Mouse (Mus musculus): ENCODE measurements around the gene Gm37240. TPM values are rescaled to one million over a fixed set of nuclear protein-coding genes. Genes with fewer than 3 reads are reported as not detected.

Gm37240 gene
- polyA plus RNA-seq, 1 experiment from 2014 or later = 1.1 TPM

DNA sequence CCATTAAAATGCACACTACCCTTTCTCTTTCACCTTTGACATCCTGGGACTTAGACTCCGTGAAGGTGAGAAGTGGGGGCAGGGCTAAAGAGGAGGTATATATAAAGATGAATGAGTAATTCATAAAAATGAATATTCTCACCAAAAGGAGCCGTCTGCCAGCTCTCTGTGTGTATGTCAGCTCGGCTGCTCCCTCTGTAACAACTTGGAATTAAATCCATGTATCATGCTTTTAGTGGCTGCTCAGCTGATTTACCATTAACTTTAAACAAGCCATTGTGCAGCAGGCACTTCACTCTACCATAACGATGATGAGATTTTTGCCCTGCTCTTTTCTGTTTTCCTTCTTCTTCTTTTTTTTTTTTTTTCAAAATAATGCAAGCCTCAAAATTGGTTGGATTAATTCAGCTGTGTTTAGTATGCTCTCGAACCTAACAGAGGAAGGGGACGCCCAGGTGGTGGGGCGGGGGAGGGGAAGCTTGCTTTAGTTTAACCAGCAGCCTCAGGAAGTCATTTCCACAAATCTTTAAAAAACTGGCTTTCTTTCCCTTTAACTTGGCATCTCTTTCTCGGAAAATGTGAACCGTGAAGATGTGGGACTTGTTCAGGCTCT is 1155.8 kb downstream of the Gm37240 start:
- DNase-seq (ENCODE audit: low spot score) (peak; percentile 61), ATAC-seq (peak; percentile 58)
- H3K4me3 ChIP-seq (ENCODE audit: low read depth, low read length) = peak overlapping the region; percentile 18
- peaks cover 15% of the 10 kb centered on the region for H3K4me1 ChIP-seq (ENCODE audit: control insufficient read depth, insufficient read depth, low read length)
- no peaks in the 10 kb centered on the region for H3K9me3 ChIP-seq (replicated peaks; ENCODE audit: control insufficient read depth, low read length)
- H3K9ac ChIP-seq (ENCODE audit: low read length) = peak overlapping the region; percentile 22
- WGBS = 10% methylated on average over 9 of the region's 9 CpGs
- H3K27ac ChIP-seq (ENCODE audit: low read depth, low read length) = peak overlapping the region; percentile 68; the same call in 1 of the 2 replicates
- H3K27me3 ChIP-seq (replicated peaks; ENCODE audit: control insufficient read depth, insufficient read depth, low read length) = no peaks in the 10 kb centered on the region
- H3K4me2 ChIP-seq (ENCODE audit: low read length) = peak overlapping the region; percentile 52
- H3K36me3 ChIP-seq (ENCODE audit: control insufficient read depth, insufficient read depth, low read length) = no peaks in the 10 kb centered on the region

DNA sequence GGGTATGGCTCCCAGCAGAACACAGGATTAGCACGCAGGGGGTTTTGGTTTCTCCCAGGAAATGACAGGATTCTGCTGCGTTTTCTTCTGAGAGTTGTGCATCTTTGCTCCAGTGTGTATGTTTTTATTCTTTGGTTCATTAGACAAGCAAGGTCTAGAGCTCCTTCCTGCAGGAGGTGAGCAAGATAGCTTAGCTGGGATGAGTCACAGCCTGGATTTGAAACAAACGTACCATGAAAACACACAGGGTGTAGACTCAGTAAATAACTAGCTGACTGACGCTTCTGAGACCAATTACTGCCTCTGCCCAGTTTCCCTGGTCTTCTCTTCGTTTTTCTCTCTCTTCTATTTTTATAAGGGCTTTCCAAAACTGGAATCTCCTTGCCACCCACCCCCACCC is 1156.3 kb downstream of the Gm37240 start:
- peak overlapping the region; percentile 68; the same call in 1 of the 2 replicates for H3K27ac ChIP-seq (ENCODE audit: low read depth, low read length)
- 27% methylated on average over 5 of the region's 5 CpGs for WGBS
- no peaks in the 10 kb centered on the region for H3K9me3 ChIP-seq (replicated peaks; ENCODE audit: control insufficient read depth, low read length)
- H3K9ac ChIP-seq (ENCODE audit: low read length) = peak overlapping the region; percentile 22; the same call in 1 of the 2 replicates
- H3K27me3 ChIP-seq (replicated peaks; ENCODE audit: control insufficient read depth, insufficient read depth, low read length) = no peaks in the 10 kb centered on the region
- DNase-seq (ENCODE audit: low spot score) (no peak), ATAC-seq (no peak)
- peak overlapping the region; percentile 52; the same call in 1 of the 2 replicates for H3K4me2 ChIP-seq (ENCODE audit: low read length)
- no peaks in the 10 kb centered on the region for H3K36me3 ChIP-seq (ENCODE audit: control insufficient read depth, insufficient read depth, low read length)
- H3K4me3 ChIP-seq (ENCODE audit: low read depth, low read length) = no peak overlapping the region
- peaks cover 15% of the 10 kb centered on the region for H3K4me1 ChIP-seq (ENCODE audit: control insufficient read depth, insufficient read depth, low read length)

DNA sequence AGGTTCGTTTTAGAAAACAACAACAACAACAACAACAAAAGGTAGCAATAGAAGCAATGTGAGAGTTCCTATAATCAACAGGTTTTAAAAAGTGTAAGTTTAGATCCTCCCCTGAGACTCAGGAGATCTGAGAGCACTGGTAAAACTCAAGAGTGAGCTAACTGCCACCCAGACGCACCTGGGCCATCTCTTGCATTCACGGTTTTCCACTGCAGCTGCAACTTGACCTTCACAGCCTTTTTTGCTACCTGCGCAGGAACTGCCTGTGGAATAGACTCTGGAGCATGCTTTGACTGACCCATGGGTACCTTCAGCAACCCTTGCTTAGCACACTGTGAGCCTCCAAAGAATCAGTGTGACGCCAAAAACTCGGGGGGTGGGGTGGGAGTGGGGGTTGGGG is 1157.5 kb downstream of the Gm37240 start:
- Histone ChIP-seq H3K9ac (ENCODE audit: low read length) (no peak overlapping the region), H3K27me3 (replicated peaks; ENCODE audit: control insufficient read depth, insufficient read depth, low read length) (no peaks in the 10 kb centered on the region), H3K27ac (ENCODE audit: low read depth, low read length) (no peak overlapping the region), H3K36me3 (ENCODE audit: control insufficient read depth, insufficient read depth, low read length) (no peaks in the 10 kb centered on the region), H3K4me1 (ENCODE audit: control insufficient read depth, insufficient read depth, low read length) (peaks cover 15% of the 10 kb centered on the region), H3K4me2 (ENCODE audit: low read length) (no peak overlapping the region), H3K9me3 (replicated peaks; ENCODE audit: control insufficient read depth, low read length) (no peaks in the 10 kb centered on the region), H3K4me3 (ENCODE audit: low read depth, low read length) (no peak overlapping the region)
- no peak for DNase-seq (ENCODE audit: low spot score)
- no peak for ATAC-seq
- 86% methylated on average over 6 of the region's 6 CpGs for WGBS

- H3K36me3 ChIP-seq (ENCODE audit: control insufficient read depth, insufficient read depth, low read length) = no peaks in the 10 kb centered on the region
- 75% methylated on average over 5 of the region's 5 CpGs for WGBS
Observed at GRCm38 (mm10) chr3:84723996-84724395, 1163.3 kb downstream of the Gm37240 start.

DNA sequence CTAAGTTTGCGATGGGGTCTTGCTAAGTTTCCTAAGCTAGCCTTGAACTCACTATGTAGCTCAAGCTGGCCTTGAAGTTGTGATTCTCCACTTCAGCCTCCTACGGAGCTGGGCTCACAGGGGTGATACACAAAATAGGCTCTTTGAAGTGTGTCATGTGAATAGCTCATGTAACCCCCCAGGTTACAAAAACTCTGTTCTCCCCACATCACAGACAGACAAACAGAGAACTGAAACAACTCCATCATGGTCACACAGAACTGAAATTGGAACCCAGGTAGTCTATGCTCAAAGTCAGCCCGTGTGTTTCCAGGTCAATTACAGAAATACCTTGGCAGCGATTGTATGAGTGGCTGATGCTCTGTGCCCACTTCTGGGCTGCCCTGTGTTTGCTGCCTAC is 1164.6 kb downstream of the Gm37240 start:
- 92% methylated on average over 4 of the region's 4 CpGs for WGBS
- DNase-seq (ENCODE audit: low spot score) = no peak
- no peaks in the 10 kb centered on the region for H3K4me1 ChIP-seq (ENCODE audit: control insufficient read depth, insufficient read depth, low read length)

More at GRCm38 (mm10) chr3:84723996-84724395, 1163.3 kb downstream of the Gm37240 start:
- no peak for ATAC-seq
- Histone ChIP-seq H3K4me2 (ENCODE audit: low read length) (no peak overlapping the region), H3K27me3 (replicated peaks; ENCODE audit: control insufficient read depth, insufficient read depth, low read length) (no peaks in the 10 kb centered on the region), H3K4me3 (ENCODE audit: low read depth, low read length) (no peak overlapping the region), H3K9ac (ENCODE audit: low read length) (no peak overlapping the region), H3K4me1 (ENCODE audit: control insufficient read depth, insufficient read depth, low read length) (no peaks in the 10 kb centered on the region), H3K9me3 (replicated peaks; ENCODE audit: control insufficient read depth, low read length) (no peaks in the 10 kb centered on the region), H3K27ac (ENCODE audit: low read depth, low read length) (no peak overlapping the region)
- DNase-seq (ENCODE audit: low spot score) = no peak

DNA sequence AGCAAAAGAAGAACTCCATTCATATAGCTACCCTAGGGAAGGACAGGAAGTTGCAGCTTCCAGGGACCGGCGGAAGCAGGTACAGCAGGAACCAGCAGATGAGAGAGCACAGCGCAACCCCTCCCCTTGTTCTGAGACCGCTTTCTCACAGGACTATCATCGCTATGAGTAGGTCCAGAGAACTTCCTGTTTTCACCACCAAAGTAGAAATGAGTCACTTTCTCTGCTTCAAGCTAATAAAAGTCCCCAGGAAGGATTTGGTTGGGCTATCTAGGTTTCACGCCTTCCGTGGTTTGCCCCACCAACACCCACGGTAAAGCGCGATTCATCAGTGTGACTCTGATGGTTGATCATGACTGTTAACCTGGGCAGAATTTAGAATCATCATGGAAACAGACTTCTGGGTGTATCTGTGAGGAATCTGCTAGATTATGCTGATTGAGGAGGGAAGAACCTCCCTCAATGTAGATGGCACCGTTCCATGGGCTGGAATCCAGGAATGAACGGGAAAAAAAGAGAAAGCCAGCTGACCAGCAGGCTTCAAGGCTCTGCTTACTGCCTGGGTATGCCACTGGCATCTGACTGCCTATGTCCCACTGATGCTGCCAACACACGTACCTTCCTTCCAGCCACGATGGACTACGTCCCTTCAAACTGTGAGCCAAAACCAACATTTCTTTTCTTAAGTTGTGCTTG is 1172.1 kb downstream of the Gm37240 start:
- 95% methylated on average over 15 of the region's 15 CpGs for WGBS
- DNase-seq (ENCODE audit: low spot score) (no peak), ATAC-seq (no peak)
- no peak overlapping the region for H3K27ac ChIP-seq (ENCODE audit: low read depth, low read length)
- H3K4me2 ChIP-seq (ENCODE audit: low read length) = no peak overlapping the region
- H3K4me3 ChIP-seq (ENCODE audit: low read depth, low read length) = no peak overlapping the region
- H3K27me3 ChIP-seq (replicated peaks; ENCODE audit: control insufficient read depth, insufficient read depth, low read length) = no peaks in the 10 kb centered on the region
- H3K36me3 ChIP-seq (ENCODE audit: control insufficient read depth, insufficient read depth, low read length) = no peaks in the 10 kb centered on the region
- no peak overlapping the region for H3K9ac ChIP-seq (ENCODE audit: low read length)
- no peaks in the 10 kb centered on the region for H3K4me1 ChIP-seq (ENCODE audit: control insufficient read depth, insufficient read depth, low read length)
- 0 out of 2 replicates have a peak, but pooled peaks cover 3% of the 10 kb centered on the region for H3K9me3 ChIP-seq (replicated peaks; ENCODE audit: control insufficient read depth, low read length)

More for the DNA sequence above, 1164.6 kb downstream of the Gm37240 start:
- ATAC-seq = no peak
- H3K9me3 ChIP-seq (replicated peaks; ENCODE audit: control insufficient read depth, low read length) = no peaks in the 10 kb centered on the region
- H3K4me2 ChIP-seq (ENCODE audit: low read length) = no peak overlapping the region
- H3K36me3 ChIP-seq (ENCODE audit: control insufficient read depth, insufficient read depth, low read length) = no peaks in the 10 kb centered on the region
- H3K27ac ChIP-seq (ENCODE audit: low read depth, low read length) = no peak overlapping the region
- H3K27me3 ChIP-seq (replicated peaks; ENCODE audit: control insufficient read depth, insufficient read depth, low read length) = no peaks in the 10 kb centered on the region
- no peak overlapping the region for H3K9ac ChIP-seq (ENCODE audit: low read length)
- H3K4me3 ChIP-seq (ENCODE audit: low read depth, low read length) = no peak overlapping the region

- WGBS = 55% methylated on average over 2 of the region's 2 CpGs
- Histone ChIP-seq H3K27ac (ENCODE audit: low read depth, low read length) (no peak overlapping the region), H3K4me2 (ENCODE audit: low read length) (no peak overlapping the region), H3K9me3 (replicated peaks; ENCODE audit: control insufficient read depth, low read length) (0 out of 2 replicates have a peak, but pooled peaks cover 3% of the 10 kb centered on the region), H3K4me3 (ENCODE audit: low read depth, low read length) (no peak overlapping the region), H3K36me3 (ENCODE audit: control insufficient read depth, insufficient read depth, low read length) (no peaks in the 10 kb centered on the region), H3K9ac (ENCODE audit: low read length) (no peak overlapping the region), H3K4me1 (ENCODE audit: control insufficient read depth, insufficient read depth, low read length) (no peaks in the 10 kb centered on the region), H3K27me3 (replicated peaks; ENCODE audit: control insufficient read depth, insufficient read depth, low read length) (no peaks in the 10 kb centered on the region)
- ATAC-seq (no peak), DNase-seq (ENCODE audit: low spot score) (no peak)
Observed at GRCm38 (mm10) chr3:84712941-84713340, 1174.4 kb downstream of the Gm37240 start.

GRCm38 (mm10) chr3:84710723-84711122 is 1176.6 kb downstream of the Gm37240 start:
- no peak overlapping the region for H3K27ac ChIP-seq (ENCODE audit: low read depth, low read length)
- H3K9me3 ChIP-seq (replicated peaks; ENCODE audit: control insufficient read depth, low read length) = 0 out of 2 replicates have a peak, but pooled peaks cover 3% of the 10 kb centered on the region
- no peak for ATAC-seq
- H3K27me3 ChIP-seq (replicated peaks; ENCODE audit: control insufficient read depth, insufficient read depth, low read length) = no peaks in the 10 kb centered on the region
- H3K36me3 ChIP-seq (ENCODE audit: control insufficient read depth, insufficient read depth, low read length) = no peaks in the 10 kb centered on the region
- H3K4me3 ChIP-seq (ENCODE audit: low read depth, low read length) = no peak overlapping the region
- no peak overlapping the region for H3K4me2 ChIP-seq (ENCODE audit: low read length)
- no peak overlapping the region for H3K9ac ChIP-seq (ENCODE audit: low read length)
- no peaks in the 10 kb centered on the region for H3K4me1 ChIP-seq (ENCODE audit: control insufficient read depth, insufficient read depth, low read length)
- DNase-seq (ENCODE audit: low spot score) = no peak
- 87% methylated on average over 4 of the region's 4 CpGs for WGBS

DNA sequence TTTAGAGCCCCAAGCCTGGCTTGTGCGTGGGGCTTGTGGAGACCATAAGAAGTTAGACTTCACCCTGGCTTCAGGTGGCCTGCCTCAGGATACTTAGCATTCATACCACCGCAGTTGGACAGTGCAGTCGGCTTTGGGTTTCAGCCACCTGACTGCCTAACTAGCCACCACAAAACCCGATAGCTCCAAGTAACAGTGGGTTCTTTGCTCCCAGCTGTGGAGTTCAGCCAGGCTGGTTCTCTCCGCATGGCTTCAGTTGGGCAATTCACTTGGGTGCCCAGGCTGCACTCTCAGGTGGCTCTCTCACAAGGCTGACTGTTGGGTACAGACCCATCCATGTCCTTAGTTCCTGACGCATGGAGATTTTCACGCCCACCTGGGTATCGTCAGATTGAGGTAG is 1177.4 kb downstream of the Gm37240 start:
- H3K4me3 ChIP-seq (ENCODE audit: low read depth, low read length) = no peak overlapping the region
- ATAC-seq (no peak), DNase-seq (ENCODE audit: low spot score) (no peak)
- H3K9me3 ChIP-seq (replicated peaks; ENCODE audit: control insufficient read depth, low read length) = no peaks in the 10 kb centered on the region
- no peak overlapping the region for H3K4me2 ChIP-seq (ENCODE audit: low read length)
- no peaks in the 10 kb centered on the region for H3K27me3 ChIP-seq (replicated peaks; ENCODE audit: control insufficient read depth, insufficient read depth, low read length)
- no peaks in the 10 kb centered on the region for H3K36me3 ChIP-seq (ENCODE audit: control insufficient read depth, insufficient read depth, low read length)
- no peak overlapping the region for H3K27ac ChIP-seq (ENCODE audit: low read depth, low read length)
- H3K4me1 ChIP-seq (ENCODE audit: control insufficient read depth, insufficient read depth, low read length) = no peaks in the 10 kb centered on the region
- no peak overlapping the region for H3K9ac ChIP-seq (ENCODE audit: low read length)
- 93% methylated on average over 8 of the region's 8 CpGs for WGBS
